Mouse (Mus musculus): ENCODE measurements at regions not wholly inside any gene's neighbourhood (a gene's known extent, or its start where the extent isn't known, plus 50 kb on each side); places are given as distances from the start of the nearest gene placed in this dataset.
A peak's percentile ranks its signal among the peaks of the same experiment; 100 is the strongest.
"Not testable (repeated sequence)": the region's sequence is repeated elsewhere in the genome, so short reads cannot be mapped to it uniquely, and the experiment has no call there.

DNA sequence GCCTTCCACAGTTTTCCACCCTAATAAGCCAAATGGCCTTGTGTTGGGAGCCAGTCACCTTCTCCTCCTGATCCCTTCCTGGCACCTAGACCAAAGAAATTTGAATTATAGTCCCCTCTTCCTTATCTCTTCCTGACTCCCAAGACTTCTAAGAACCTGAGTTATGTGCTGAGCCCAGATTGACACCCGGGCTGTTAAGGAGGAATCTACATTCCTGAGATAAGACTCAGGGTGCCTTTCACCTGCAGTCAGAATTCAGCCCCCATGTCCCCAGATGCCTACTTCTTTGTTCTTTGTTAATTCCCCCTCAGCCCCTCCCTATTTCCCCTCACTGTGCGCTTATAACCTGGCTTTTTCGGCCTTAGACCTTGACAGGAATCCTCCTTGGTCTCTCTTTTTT lies 1531.6 kb upstream of the B3galt2 start:
- not testable (repeated sequence) for H3K4me1 ChIP-seq (ENCODE audit: control insufficient read depth, insufficient read depth, low read length); H3K9ac ChIP-seq (ENCODE audit: low read depth, low read length, severe bottlenecking); H3K9me3 ChIP-seq (ENCODE audit: control insufficient read depth, low read length); H3K27ac ChIP-seq (replicated peaks; ENCODE audit: low read depth, low read length); H3K36me3 ChIP-seq (ENCODE audit: control insufficient read depth, insufficient read depth, low read length); DNase-seq (ENCODE audit: low spot score); ATAC-seq (ENCODE audit: low FRiP score, low read depth); H3K27me3 ChIP-seq (ENCODE audit: control insufficient read depth, insufficient read depth, low read length); H3K4me2 ChIP-seq (replicated peaks; ENCODE audit: low read depth, low read length, severe bottlenecking); H3K4me3 ChIP-seq (replicated peaks; ENCODE audit: low read length)
- 4% methylated on average over 3 of the region's 3 CpGs for WGBS

DNA sequence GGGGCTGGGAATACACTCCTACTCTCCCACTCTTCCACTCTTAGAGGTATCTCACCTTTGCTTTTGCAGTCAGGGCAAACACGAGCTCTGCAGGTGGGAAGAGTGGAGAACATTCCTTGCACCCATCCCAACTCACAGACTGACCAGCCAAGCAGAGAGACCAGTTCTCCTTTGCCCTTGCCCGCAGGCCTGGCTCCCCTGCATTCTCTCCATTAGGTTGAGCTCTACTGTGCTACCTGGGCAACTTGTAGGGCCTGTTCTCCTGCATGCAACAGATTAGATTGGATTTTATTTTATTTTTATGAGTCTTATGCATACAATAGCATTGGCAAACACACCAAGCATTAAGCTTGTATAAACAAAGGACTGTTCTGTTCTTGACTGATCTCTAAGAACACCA lies 1483.2 kb upstream of the B3galt2 start:
- DNase-seq (ENCODE audit: low spot score) (no peak), ATAC-seq (ENCODE audit: low FRiP score, low read depth) (no peak)
- H3K27ac ChIP-seq (replicated peaks; ENCODE audit: low read depth, low read length) = no peak overlapping the region
- no peak for TF ChIP-seq POLR2A (IDR thresholded peaks at IDR 0.05; ENCODE audit: borderline replicate concordance, extremely low read depth, insufficient read depth, insufficient read length)
- H3K36me3 ChIP-seq (ENCODE audit: control insufficient read depth, insufficient read depth, low read length) = no peaks in the 10 kb centered on the region
- H3K4me3 ChIP-seq (replicated peaks; ENCODE audit: low read length) = no peak overlapping the region
- 73% methylated on average over 2 of the region's 2 CpGs for WGBS
- no peak overlapping the region for H3K4me2 ChIP-seq (replicated peaks; ENCODE audit: low read depth, low read length, severe bottlenecking)
- H3K4me1 ChIP-seq (ENCODE audit: control insufficient read depth, insufficient read depth, low read length) = no peaks in the 10 kb centered on the region
- H3K27me3 ChIP-seq (ENCODE audit: control insufficient read depth, insufficient read depth, low read length) = no peaks in the 10 kb centered on the region
- H3K9ac ChIP-seq (ENCODE audit: low read depth, low read length, severe bottlenecking) = no peak overlapping the region
- H3K9me3 ChIP-seq (ENCODE audit: control insufficient read depth, low read length) = no peaks in the 10 kb centered on the region

DNA sequence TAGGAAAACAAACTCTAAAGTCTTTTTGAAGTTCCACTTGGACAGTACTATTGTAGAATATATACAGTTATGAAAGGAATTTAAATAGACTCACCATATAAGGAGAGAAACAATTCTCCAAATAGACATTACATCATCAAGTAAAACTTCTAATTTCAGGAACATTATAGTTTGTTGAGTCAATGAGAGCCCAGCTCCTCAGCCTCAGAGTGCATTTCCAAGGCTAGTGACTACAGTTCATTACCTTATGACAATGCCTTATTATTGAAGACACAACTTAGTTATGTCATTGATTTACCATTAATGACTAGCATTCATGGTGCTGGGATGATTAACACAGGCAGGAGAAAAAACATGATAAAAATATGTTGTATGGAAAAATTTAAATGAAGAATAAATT lies 1481.0 kb upstream of the B3galt2 start:
- TF ChIP-seq POLR2A (IDR thresholded peaks at IDR 0.05; ENCODE audit: borderline replicate concordance, extremely low read depth, insufficient read depth, insufficient read length) = no peak
- no peaks in the 10 kb centered on the region for H3K36me3 ChIP-seq (ENCODE audit: control insufficient read depth, insufficient read depth, low read length)
- no peak for ATAC-seq (ENCODE audit: low FRiP score, low read depth)
- DNase-seq (ENCODE audit: low spot score) = no peak
- H3K27ac ChIP-seq (replicated peaks; ENCODE audit: low read depth, low read length) = no peak overlapping the region
- H3K27me3 ChIP-seq (ENCODE audit: control insufficient read depth, insufficient read depth, low read length) = no peaks in the 10 kb centered on the region
- no peak overlapping the region for H3K4me2 ChIP-seq (replicated peaks; ENCODE audit: low read depth, low read length, severe bottlenecking)
- no peaks in the 10 kb centered on the region for H3K4me1 ChIP-seq (ENCODE audit: control insufficient read depth, insufficient read depth, low read length)
- H3K9ac ChIP-seq (ENCODE audit: low read depth, low read length, severe bottlenecking) = no peak overlapping the region
- H3K9me3 ChIP-seq (ENCODE audit: control insufficient read depth, low read length) = no peaks in the 10 kb centered on the region
- no peak overlapping the region for H3K4me3 ChIP-seq (replicated peaks; ENCODE audit: low read length)

DNA sequence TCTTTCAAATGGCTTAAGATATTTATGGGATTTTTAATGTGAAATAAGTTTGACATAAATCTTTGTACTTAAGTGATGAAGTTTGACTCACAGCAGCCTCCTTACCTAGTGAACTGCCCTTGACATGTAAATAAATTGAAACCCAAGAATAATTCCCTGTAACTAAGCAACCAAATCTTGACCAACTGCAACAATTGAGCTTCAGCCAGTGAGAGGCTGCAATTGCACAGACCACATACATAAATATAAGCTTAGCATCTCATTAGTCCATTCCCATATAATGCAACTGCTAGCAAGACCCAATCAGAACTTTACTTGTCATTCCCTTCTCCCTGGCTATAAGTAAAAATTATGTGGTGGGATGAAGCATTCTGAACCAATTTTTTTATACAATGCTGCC lies 1473.5 kb upstream of the B3galt2 start:
- no peak for TF ChIP-seq POLR2A (IDR thresholded peaks at IDR 0.05; ENCODE audit: borderline replicate concordance, extremely low read depth, insufficient read depth, insufficient read length)
- H3K9me3 ChIP-seq (ENCODE audit: control insufficient read depth, low read length) = no peaks in the 10 kb centered on the region
- no peaks in the 10 kb centered on the region for H3K27me3 ChIP-seq (ENCODE audit: control insufficient read depth, insufficient read depth, low read length)
- no peaks in the 10 kb centered on the region for H3K4me1 ChIP-seq (ENCODE audit: control insufficient read depth, insufficient read depth, low read length)
- no peak for DNase-seq (ENCODE audit: low spot score)
- no peak overlapping the region for H3K9ac ChIP-seq (ENCODE audit: low read depth, low read length, severe bottlenecking)
- H3K4me2 ChIP-seq (replicated peaks; ENCODE audit: low read depth, low read length, severe bottlenecking) = no peak overlapping the region
- H3K36me3 ChIP-seq (ENCODE audit: control insufficient read depth, insufficient read depth, low read length) = no peaks in the 10 kb centered on the region
- H3K27ac ChIP-seq (replicated peaks; ENCODE audit: low read depth, low read length) = no peak overlapping the region
- ATAC-seq (ENCODE audit: low FRiP score, low read depth) = no peak
- H3K4me3 ChIP-seq (replicated peaks; ENCODE audit: low read length) = no peak overlapping the region

DNA sequence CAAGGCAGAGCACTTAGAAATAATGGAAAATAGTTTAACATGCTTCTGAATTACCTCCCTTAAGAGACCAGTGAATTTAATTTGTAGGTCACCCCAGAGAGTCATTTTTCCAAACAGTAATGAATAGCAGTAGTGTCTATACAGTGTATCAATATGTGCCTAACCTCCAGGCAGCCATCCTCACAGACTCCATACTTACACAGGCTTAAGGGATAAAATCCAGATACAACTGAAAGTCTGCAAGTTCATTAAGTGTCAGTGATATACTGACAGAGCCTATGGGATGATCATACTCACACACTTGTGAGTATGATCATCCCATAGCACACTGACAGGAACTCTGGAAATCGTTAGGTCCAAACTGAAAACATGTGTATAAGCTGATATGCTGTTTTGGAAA lies 1469.3 kb upstream of the B3galt2 start:
- no peak for TF ChIP-seq POLR2A (IDR thresholded peaks at IDR 0.05; ENCODE audit: borderline replicate concordance, extremely low read depth, insufficient read depth, insufficient read length)
- Histone ChIP-seq H3K9ac (ENCODE audit: low read depth, low read length, severe bottlenecking) (no peak overlapping the region), H3K27me3 (ENCODE audit: control insufficient read depth, insufficient read depth, low read length) (no peaks in the 10 kb centered on the region), H3K36me3 (ENCODE audit: control insufficient read depth, insufficient read depth, low read length) (no peaks in the 10 kb centered on the region), H3K4me2 (replicated peaks; ENCODE audit: low read depth, low read length, severe bottlenecking) (no peak overlapping the region), H3K4me3 (replicated peaks; ENCODE audit: low read length) (no peak overlapping the region), H3K27ac (replicated peaks; ENCODE audit: low read depth, low read length) (no peak overlapping the region), H3K4me1 (ENCODE audit: control insufficient read depth, insufficient read depth, low read length) (no peaks in the 10 kb centered on the region), H3K9me3 (ENCODE audit: control insufficient read depth, low read length) (no peaks in the 10 kb centered on the region)
- DNase-seq (ENCODE audit: low spot score) = peak; percentile 31
- WGBS = 48% methylated on average over 1 of the region's 1 CpGs
- peak; percentile 78; the same call in 1 of the 2 replicates for ATAC-seq (ENCODE audit: low FRiP score, low read depth)

DNA sequence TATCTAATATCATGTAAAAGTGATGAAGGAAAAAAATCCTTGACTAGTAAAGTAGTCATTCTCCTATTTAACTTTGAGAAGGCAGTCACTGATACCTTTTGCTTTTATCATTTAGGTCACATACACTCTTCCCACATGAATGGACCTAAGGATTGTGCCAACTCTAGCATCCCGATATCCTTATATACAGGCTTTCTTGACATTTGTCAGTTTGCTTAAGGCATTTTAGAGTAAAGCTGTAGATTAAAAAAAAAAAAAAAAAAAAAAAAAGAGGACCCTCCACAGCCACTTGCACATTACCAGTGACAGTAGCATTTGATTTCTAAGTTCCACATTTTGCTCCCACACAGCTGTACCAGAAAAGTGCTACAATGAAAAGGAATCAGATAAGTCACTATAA lies 1425.7 kb upstream of the B3galt2 start:
- H3K9ac ChIP-seq (ENCODE audit: low read depth, low read length, severe bottlenecking) = no peak overlapping the region
- ATAC-seq (ENCODE audit: low FRiP score, low read depth) (no peak), DNase-seq (ENCODE audit: low spot score) (no peak)
- no peak for TF ChIP-seq POLR2A (IDR thresholded peaks at IDR 0.05; ENCODE audit: borderline replicate concordance, extremely low read depth, insufficient read depth, insufficient read length)
- no peak overlapping the region for H3K4me2 ChIP-seq (replicated peaks; ENCODE audit: low read depth, low read length, severe bottlenecking)
- no peak overlapping the region for H3K4me3 ChIP-seq (replicated peaks; ENCODE audit: low read length)
- no peaks in the 10 kb centered on the region for H3K4me1 ChIP-seq (ENCODE audit: control insufficient read depth, insufficient read depth, low read length)
- WGBS = 93% methylated on average over 1 of the region's 1 CpGs
- no peak overlapping the region for H3K27ac ChIP-seq (replicated peaks; ENCODE audit: low read depth, low read length)
- H3K36me3 ChIP-seq (ENCODE audit: control insufficient read depth, insufficient read depth, low read length) = no peaks in the 10 kb centered on the region
- no peaks in the 10 kb centered on the region for H3K9me3 ChIP-seq (ENCODE audit: control insufficient read depth, low read length)
- H3K27me3 ChIP-seq (ENCODE audit: control insufficient read depth, insufficient read depth, low read length) = no peaks in the 10 kb centered on the region

Measured in limb, embryonic 14.5 days (tissue).